Mouse (Mus musculus) c-Kit-positive CD71-positive TER-119-positive erythroid progenitor cells, embryonic 14.5 days (primary cell): ENCODE results near the gene Rab3il1.

Experiments used
- DNase-seq: peaks from one replicate; pipeline ENCODE4 v3.0.0-alpha.2; 2013; ENCODE audit warnings: low spot score

Rab3il1 gene

GRCm38 (mm10) chr19:10013913-10014312 is 12.4 kb downstream of the Rab3il1 start:
- DNase-seq: no peak

- DNase-seq: peak; percentile 91
These were observed 13.4 kb downstream of the Rab3il1 start for GRCm38 (mm10) chr19:10014824-10015223.

GRCm38 (mm10) chr19:10015442-10015841 is 14.0 kb downstream of the Rab3il1 start:
- peak; percentile 57 for DNase-seq

GRCm38 (mm10) chr19:10016151-10016550 is 14.7 kb downstream of the Rab3il1 start:
- peak; percentile 67 for DNase-seq

- peak; percentile 89 for DNase-seq
These were observed 16.4 kb downstream of the Rab3il1 start for GRCm38 (mm10) chr19:10017637-10018526.

GRCm38 (mm10) chr19:10018527-10018818 is 17.0 kb downstream of the Rab3il1 start:
- DNase-seq: no peak

GRCm38 (mm10) chr19:10019214-10019760 is 17.8 kb downstream of the Rab3il1 start:
- DNase-seq: no peak

- no peak for DNase-seq
These were observed 20.5 kb downstream of the Rab3il1 start for GRCm38 (mm10) chr19:10021981-10022380.

GRCm38 (mm10) chr19:10022414-10023303 is 21.2 kb downstream of the Rab3il1 start:
- DNase-seq: no peak

GRCm38 (mm10) chr19:10023304-10023758 is 21.9 kb downstream of the Rab3il1 start:
- DNase-seq: no peak

- DNase-seq: no peak
These were observed 23.9 kb downstream of the Rab3il1 start for GRCm38 (mm10) chr19:10025169-10025875.

- no peak for DNase-seq
These were observed 28.3 kb downstream of the Rab3il1 start for GRCm38 (mm10) chr19:10029746-10030145.

GRCm38 (mm10) chr19:10033211-10033973 is 31.9 kb downstream of the Rab3il1 start:
- peak; percentile 69 for DNase-seq

GRCm38 (mm10) chr19:10034356-10034755 is 32.9 kb downstream of the Rab3il1 start:
- DNase-seq: no peak

- DNase-seq: peak; percentile 76
These were observed 33.4 kb downstream of the Rab3il1 start for GRCm38 (mm10) chr19:10034785-10035447.

- DNase-seq: no peak
These were observed 36.1 kb downstream of the Rab3il1 start for GRCm38 (mm10) chr19:10037534-10037933.

GRCm38 (mm10) chr19:10038364-10038763 is 36.9 kb downstream of the Rab3il1 start:
- no peak for DNase-seq

- no peak for DNase-seq
These were observed 37.4 kb downstream of the Rab3il1 start for GRCm38 (mm10) chr19:10038910-10039309.

- no peak for DNase-seq
These were observed 38.1 kb downstream of the Rab3il1 start for GRCm38 (mm10) chr19:10039615-10040014.

- no peak for DNase-seq
These were observed 39.5 kb downstream of the Rab3il1 start for GRCm38 (mm10) chr19:10040866-10041387.
